Mouse (Mus musculus): ENCODE results near the gene Ftsj1. TPM values are rescaled to one million over a fixed set of nuclear protein-coding genes. Genes with fewer than 3 reads are reported as not detected.

Gene Ftsj1
- 2.8 TPM for polyA plus RNA-seq (2014; fragmentation: Illumina TruSeq; extraction: RNeasy Lipid Tissue Mini Kit (QIAGEN cat#74804); ENCODE audit: low read depth, low replicate concordance)

DNA sequence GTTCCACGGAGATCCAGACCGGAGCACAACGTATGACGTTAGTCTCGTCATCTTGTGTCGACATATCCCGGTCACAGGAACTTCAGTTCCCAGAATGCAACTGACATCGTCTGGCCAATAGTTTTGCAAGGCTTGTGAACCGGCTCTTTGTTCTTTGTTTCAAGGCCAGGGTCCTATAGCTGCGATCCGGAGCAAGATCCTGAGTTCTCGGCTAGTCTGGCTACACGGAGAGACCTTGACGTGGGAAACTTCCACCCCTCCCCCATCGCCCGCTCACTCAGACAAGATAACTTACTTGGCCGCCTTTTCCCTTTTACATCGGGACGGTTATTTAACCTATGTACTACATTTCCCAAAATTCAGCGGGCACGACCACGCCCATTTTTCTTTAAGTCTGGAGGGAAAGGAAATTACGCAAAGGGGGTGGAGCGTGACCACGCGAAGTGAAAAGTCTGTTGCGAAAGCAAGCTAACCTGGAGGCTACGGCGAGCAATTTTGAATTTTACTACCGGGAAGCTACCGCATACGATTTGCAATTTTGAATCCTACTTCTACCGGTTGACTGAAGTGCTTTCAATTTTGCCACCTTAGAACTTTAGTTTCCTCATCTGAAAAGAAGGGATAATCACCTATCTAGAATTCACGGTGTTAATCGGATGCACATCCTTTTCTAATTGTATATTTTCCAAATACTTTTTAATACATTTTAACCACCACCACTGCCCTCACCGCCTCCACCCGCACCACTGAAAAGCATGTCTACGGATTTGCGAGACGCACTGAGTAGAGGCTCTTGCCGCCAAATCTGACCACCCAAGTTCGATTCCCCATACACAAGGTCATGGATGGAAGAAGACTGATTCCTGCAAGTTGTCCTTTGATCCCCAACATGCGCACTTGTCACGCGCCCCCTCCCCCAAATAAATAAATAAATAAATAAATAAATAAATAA is at the start of gene Ftsj1:
TSS of gene Ftsj1 (minus strand) at position 73 of the 952 bp plus-strand sequence.

DNA sequence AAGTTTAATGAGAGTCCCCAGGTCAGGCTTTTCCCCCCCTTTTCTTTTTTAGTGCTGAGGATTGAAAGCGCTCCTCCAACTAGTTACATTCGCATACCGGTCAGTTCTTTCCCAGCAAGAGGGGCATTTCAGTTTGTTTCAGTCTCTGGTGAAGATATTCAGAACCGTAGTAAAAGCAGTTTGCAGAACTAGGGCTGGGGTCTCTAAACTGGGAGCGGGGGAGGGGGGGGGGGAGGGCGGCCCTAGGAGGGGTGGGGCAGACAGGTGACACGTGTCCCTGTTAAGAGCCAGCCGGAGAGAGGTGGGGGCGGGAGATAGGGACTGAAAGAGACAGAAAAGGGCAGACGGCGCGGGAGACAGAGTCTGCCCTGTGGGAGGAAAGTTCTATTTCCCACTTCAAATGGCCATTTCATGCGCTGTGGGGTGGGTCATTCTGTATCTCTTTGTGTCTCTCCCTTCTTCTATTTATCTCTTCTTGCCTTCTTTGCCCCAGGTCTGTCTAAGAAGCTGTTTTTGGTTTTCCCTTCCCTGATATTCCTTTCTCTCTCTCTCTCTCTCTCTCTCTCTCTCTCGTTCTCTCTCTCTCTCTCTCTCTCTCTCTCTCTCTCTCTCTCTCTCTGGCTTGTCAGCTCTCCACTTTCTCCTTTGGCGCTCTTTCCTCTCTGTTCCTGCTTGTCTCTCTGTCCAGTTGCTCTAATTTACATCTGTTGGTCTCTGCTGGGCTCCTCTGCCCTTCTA is 19.0 kb upstream of the Ftsj1 start, which contains the start of gene Slc38a5:
TSS of gene Slc38a5 (plus strand) at position 51 of the 738 bp plus-strand sequence.

DNA sequence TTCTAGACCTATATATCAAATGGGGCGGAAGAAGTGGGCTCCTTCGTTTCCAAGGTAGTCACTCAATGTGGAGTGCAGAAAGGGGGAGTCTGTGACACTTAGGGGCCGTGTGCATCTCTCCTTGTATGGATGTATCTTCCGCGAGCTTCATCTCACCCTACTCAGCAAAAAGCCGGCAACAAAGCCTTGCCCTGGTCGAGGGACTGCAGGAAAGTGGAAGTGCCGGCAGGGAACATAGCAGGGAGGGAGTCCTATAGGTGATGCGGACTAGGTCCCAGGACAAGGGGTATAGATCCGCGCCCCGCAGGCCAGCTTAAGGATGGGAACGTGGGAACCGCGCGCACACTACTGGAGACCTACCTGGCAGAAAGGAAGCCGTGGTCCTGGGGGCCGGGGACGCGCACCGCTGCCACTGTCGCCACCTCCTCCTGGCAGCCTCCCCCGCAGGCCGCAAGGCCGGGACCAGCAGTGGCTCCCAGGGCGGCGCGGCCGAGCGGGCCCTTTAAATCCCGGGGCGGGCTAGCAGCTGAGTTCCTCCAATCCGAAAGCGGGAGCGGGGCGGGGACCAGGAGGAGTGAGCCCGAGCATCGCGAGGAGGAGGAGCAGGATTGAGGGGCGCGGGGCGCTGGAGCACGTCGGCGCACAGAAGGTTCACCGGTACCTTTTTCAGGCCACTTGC is 46.1 kb downstream of the Ftsj1 start, which contains the start of gene Porcn:
TSS of gene Porcn (minus strand) at position 511 of the 679 bp plus-strand sequence.

DNA sequence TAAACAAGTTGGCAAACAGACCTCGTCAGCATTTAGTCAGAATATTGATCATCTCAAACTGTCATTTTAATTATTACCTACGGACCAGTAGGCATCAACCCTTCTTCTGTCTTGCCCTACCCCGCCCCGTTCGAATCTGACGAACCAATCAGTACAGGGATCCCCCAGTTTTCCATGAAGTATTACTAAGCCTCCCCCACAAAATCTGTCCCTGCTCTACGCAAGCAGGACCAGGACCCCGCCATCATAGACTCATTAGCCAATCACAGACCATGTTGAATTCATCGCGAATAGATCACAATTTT is 58.8 kb downstream of the Ftsj1 start, which contains the start of gene Ebp:
TSS of gene Ebp (minus strand) at position 94 of the 305 bp plus-strand sequence.

Other genes with a start within 250 kb of the Ftsj1 start
- gene Glod5, start 233.9 kb downstream of the Ftsj1 start, polyA plus RNA-seq (2014; fragmentation: Illumina TruSeq; extraction: RNeasy Lipid Tissue Mini Kit (QIAGEN cat#74804); ENCODE audit: low read depth, low replicate concordance): 0.62 TPM
- 8.2 TPM for gene Suv39h1, start 177.6 kb downstream of the Ftsj1 start, polyA plus RNA-seq (2014; fragmentation: Illumina TruSeq; extraction: RNeasy Lipid Tissue Mini Kit (QIAGEN cat#74804); ENCODE audit: low read depth, low replicate concordance)
- 0.10 TPM for gene Was, start 161.9 kb downstream of the Ftsj1 start, polyA plus RNA-seq (2014; fragmentation: Illumina TruSeq; extraction: RNeasy Lipid Tissue Mini Kit (QIAGEN cat#74804); ENCODE audit: low read depth, low replicate concordance)
- gene Wdr13, start 119.5 kb downstream of the Ftsj1 start, polyA plus RNA-seq (2014; fragmentation: Illumina TruSeq; extraction: RNeasy Lipid Tissue Mini Kit (QIAGEN cat#74804); ENCODE audit: low read depth, low replicate concordance): 10.0 TPM
- 99.1 TPM for gene Rbm3, start 106.5 kb downstream of the Ftsj1 start, polyA plus RNA-seq (2014; fragmentation: Illumina TruSeq; extraction: RNeasy Lipid Tissue Mini Kit (QIAGEN cat#74804); ENCODE audit: low read depth, low replicate concordance)
- 0.59 TPM for gene Tbc1d25, start 76.2 kb downstream of the Ftsj1 start, polyA plus RNA-seq (2014; fragmentation: Illumina TruSeq; extraction: RNeasy Lipid Tissue Mini Kit (QIAGEN cat#74804); ENCODE audit: low read depth, low replicate concordance)
- 9.1 TPM for gene Ebp, start 58.9 kb downstream of the Ftsj1 start, polyA plus RNA-seq (2014; fragmentation: Illumina TruSeq; extraction: RNeasy Lipid Tissue Mini Kit (QIAGEN cat#74804); ENCODE audit: low read depth, low replicate concordance)
- gene Porcn, start 45.9 kb downstream of the Ftsj1 start, polyA plus RNA-seq (2014; fragmentation: Illumina TruSeq; extraction: RNeasy Lipid Tissue Mini Kit (QIAGEN cat#74804); ENCODE audit: low read depth, low replicate concordance): 2.8 TPM
- 3.0 TPM for gene Slc38a5, start 18.7 kb upstream of the Ftsj1 start, polyA plus RNA-seq (2014; fragmentation: Illumina TruSeq; extraction: RNeasy Lipid Tissue Mini Kit (QIAGEN cat#74804); ENCODE audit: low read depth, low replicate concordance)
- 1.8 TPM for gene Ssxb10, start 75.0 kb upstream of the Ftsj1 start, polyA plus RNA-seq (2014; fragmentation: Illumina TruSeq; extraction: RNeasy Lipid Tissue Mini Kit (QIAGEN cat#74804); ENCODE audit: low read depth, low replicate concordance)
- not detected for gene Ssxb9, start 114.6 kb upstream of the Ftsj1 start, polyA plus RNA-seq (2014; fragmentation: Illumina TruSeq; extraction: RNeasy Lipid Tissue Mini Kit (QIAGEN cat#74804); ENCODE audit: low read depth, low replicate concordance)
- gene Ssxb1, start 160.9 kb upstream of the Ftsj1 start, polyA plus RNA-seq (2014; fragmentation: Illumina TruSeq; extraction: RNeasy Lipid Tissue Mini Kit (QIAGEN cat#74804); ENCODE audit: low read depth, low replicate concordance): 20.1 TPM
- gene Ssxb2, start 209.3 kb upstream of the Ftsj1 start, polyA plus RNA-seq (2014; fragmentation: Illumina TruSeq; extraction: RNeasy Lipid Tissue Mini Kit (QIAGEN cat#74804); ENCODE audit: low read depth, low replicate concordance): 20.5 TPM